Mouse (Mus musculus): ENCODE measurements around the gene Cdk18.

The Cdk18 gene

DNA sequence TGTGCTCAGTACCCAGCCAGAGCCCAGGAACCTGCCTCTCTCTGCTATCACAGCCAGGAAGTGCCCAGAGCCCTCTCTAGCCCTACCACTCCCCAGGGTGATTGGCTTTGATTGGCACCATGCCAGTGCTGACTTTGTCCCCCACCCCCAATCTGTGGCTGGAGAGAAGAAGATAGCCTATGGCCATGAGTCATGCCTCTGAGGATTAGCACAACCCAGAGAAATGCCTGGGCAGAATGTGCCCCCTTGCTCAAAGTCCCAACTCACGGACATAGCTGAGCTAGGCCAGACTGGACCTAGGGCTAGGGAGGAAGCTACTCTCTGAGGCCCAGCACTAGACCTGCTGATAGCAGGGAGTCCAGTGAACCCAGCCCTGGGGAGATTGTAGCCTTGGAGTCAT is 10.7 kb upstream of the Cdk18 start:
- DNase-seq (ENCODE audit: low spot score in 2 of 2): no peak

DNA sequence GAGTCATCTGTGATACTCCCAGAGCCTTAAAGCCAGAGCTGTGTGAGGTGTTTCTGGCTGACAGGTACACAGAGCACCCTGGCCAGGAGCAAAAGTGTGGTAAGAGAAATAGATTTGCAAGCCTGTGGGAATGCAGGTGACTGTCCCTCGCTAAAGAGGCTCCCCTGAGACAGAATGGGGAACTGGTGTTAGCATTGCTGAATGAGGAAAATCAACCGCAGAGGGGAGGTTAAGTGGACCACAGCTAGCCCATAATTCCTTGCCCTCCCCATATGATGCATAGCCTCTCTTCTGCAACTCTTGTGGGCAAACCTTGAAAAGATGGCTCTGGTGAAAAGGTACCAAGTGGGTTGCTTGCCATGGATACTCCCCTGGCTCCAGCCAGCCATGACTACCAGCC is 9.9 kb upstream of the Cdk18 start:
- no peak for DNase-seq (ENCODE audit: low spot score in 2 of 2)

DNA sequence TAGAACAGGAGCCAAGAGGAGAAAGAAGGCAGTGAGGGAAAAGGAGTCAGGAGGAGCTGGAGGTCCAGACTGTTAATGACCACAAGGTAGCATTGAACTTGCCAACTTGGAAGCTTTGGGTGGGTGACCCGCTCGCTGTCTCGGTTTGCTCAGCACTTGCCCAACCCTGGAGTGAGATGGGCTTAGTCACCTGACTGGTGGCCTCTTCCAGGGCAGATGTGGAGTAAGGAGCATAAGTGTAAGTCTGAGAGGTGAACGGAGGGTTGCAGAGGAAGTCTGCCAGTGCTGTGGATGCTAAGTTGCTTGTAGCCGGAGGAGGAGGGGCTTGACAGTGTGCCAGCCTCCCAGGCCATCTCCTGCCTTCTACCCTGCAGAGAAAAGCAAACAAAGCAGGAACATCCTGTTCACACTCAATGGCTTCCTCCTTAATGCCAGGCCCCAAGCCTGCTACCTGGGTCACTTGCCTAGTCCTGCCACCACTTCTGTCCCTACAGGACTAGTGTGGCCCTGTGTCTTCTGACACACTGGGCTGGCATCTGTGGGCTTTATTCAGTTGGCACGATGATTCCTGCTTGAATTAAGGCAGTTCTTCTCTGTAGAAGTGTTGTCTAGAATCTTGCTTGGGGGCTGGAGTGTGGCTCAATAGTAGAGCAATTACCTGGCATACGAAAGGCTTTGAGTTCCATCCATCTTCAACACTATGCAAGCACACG is 6.6 kb upstream of the Cdk18 start:
- no peak for DNase-seq (ENCODE audit: low spot score in 2 of 2)

DNA sequence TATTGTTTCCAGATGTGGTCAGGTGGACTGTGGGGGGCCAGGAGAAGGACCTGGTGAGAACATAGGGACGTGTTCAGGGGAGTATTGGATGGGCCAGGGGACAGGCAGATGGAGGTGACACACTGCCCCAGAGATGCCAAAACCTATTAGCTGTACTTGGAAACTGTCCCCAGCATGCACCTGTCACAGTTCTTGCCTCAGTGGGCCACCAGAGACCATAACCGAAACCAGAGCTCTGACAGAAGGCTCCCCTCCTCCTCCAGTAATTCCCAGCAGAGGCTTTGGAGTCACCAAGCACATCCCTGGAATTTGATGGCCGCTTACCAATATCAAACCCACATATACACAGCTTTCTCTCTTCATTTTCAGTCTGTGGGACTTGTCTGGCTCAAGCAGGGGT is 5.4 kb upstream of the Cdk18 start:
- DNase-seq (ENCODE audit: low spot score in 2 of 2): no peak

DNA sequence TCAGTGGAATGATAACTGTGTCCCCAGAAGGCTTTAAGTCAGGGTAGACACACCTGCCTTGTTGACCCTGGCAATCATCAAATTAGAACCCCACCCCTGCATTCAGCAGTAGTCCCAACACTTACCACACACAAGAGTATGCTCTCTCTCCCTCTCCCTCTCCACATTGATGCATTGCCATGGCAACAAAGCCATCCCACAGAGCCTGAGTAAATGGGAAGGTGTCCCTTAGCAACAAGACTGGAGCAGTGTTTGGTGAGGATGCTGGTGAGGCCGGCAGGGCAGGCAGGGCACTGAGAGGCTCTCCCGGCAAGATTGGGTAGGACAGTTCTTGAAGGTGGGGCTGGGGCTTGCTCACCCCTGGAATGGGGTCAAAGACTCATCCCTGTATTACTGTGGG is 4.7 kb upstream of the Cdk18 start:
- no peak for DNase-seq (ENCODE audit: low spot score in 2 of 2)

DNA sequence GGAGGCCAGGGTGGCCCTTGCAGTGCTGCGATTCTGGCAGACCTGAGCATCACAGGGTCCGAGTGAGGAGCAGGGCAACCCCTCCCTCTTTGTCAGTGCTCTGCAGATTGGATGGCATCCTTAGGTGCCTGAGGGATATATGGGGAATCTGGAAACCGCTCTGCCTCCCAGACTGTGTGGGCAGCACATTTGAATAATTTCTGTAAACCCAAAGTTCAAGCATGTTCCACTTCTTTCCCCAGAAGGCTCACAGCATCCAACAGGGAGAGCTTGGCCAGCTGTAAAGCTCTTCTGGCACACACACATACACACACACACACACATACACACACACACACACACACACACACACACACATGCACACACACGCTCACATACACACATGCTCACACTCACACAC is 4.2 kb upstream of the Cdk18 start:
- DNase-seq (ENCODE audit: low spot score in 2 of 2): no peak

DNA sequence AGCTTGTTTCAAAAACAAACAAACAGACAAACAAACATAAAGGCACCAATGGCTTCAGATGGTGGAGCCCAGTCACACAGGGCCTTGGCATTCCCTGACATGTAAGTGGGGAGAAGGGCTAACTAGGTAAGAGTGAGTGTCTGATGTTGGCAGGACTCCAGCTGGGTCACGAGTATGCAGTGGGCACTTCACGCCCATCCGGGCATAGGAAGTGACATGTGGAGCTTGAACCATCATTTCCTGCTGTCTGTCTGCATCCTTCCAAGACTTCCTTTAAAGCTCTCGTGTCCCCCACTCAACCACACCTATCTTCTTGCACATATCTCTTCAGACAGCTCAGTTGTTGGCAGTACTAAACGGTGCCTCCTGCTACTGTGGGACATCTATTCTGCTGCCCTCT is 3.6 kb upstream of the Cdk18 start:
- no peak for DNase-seq (ENCODE audit: low spot score in 2 of 2)

DNA sequence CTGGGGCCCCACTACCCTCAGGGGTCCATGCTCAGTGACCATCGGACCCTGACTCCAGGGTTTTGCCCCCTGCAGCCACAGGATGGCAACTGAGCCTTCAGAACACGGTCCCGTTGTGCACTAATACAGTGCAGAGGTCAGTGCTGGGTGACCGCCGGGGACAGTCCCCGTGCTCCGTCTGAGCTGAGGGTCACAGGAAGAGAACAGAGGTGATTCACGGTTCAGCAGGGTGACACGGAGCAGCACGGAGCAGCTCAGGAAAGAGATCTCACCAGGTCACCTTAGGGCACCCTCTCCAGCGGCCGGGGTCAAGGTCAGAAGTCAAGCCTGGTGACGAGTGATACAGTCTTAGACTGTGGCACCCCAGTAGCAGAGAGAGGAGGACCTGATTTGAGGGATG is 2.3 kb upstream of the Cdk18 start:
- DNase-seq (ENCODE audit: low spot score in 2 of 2): no peak

DNA sequence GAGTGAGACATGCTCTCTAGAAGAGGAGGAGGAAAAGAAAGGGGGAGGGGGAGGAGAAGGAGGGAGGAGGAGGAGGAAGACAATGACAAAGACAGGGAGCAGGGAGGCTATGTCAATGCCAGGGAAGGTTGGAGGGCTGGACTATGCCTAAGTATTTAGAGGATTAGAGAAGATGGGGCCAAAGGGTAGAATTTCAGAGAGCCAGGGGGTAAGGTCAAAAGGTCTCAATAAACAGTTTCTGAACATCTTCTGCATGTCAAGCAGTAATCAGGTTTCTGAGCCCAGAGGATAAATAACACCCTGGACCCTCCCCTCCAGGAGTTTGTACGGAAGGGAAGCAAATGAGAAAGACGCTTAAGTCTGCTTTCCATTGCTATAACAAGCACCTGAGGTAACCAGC is 1.7 kb upstream of the Cdk18 start:
- DNase-seq (ENCODE audit: low spot score in 2 of 2): no peak

DNA sequence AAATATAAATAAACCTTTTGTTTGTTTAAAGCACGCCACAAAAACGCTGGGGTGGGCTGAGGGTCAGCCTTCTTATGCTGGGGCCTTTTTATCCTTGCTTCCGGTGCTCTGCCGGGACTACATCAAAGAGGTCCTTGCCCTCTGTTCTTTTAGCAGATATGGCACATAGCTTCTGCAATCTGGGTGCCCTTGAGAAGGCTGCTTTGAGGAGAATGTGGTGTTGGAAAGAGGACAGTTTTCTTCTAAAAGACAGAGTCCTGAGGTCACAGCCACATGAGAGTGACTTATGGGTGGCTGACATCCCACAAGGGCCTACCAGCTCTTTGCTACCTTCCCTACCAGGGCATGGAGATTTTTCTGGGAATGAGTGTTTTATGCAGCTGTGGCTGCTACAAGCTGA is 1.1 kb upstream of the Cdk18 start:
- no peak for DNase-seq (ENCODE audit: low spot score in 2 of 2)

DNA sequence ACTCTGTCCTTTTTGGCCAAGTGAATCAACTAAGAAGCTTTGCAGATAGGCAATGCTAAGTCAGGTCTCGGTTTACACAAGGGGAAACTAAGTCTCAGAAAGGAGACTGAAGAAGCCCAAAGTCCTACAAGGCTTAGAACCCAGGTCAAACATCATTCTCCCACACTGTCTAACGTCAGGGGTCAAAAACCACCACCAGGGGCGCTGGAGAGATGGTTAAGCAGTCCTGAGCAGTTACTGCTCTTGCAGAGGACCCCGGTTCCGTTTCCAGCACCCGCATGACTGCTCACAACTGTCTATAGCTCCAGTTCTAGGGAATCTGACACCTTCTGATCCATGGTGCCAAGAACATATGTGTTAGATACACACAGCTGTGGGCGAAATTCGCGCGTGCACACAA is 687 bp upstream of the Cdk18 start:
- DNase-seq (ENCODE audit: low spot score in 2 of 2): no peak

DNA sequence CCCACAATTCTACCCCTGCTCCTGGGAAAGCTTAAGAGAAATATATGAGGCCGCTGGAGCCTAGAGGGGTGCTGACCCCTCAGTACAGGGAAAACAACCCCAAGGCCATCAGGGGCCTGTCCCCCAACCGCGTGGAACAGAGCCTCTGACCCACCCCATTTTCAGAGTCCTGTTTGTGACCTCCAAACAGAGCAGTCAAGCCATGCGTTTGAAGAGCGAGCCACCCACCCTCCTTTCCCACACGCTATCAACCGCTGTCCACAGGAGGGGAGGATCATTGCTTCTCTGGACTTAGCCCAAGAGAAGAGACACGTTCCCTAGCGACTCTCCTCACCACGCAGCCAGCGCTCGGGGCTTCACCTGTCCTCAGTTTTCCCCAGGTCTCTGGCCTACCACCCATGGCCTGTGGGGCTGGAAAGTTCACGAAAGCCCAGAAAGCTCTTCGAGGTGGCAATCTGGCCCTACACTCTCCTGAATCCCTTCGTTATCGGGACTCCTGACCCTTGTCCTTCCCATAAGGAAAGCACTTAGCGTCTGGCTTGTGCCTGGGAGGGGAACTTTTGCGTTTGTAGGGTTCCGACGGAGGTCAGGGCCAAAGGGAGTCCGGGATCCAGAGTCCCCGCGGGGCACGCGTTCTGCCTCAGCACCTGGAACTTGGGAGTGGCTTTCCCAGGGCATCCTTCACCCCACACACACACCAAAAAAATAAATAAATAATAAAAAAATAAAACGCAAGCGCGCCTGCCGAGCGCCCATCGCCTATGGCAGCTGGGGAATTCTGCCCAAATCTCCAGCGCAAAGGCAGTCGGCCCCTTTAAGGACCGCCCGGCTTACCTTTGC is 688 bp downstream of the Cdk18 start:
- no peak for DNase-seq (ENCODE audit: low spot score in 2 of 2)

DNA sequence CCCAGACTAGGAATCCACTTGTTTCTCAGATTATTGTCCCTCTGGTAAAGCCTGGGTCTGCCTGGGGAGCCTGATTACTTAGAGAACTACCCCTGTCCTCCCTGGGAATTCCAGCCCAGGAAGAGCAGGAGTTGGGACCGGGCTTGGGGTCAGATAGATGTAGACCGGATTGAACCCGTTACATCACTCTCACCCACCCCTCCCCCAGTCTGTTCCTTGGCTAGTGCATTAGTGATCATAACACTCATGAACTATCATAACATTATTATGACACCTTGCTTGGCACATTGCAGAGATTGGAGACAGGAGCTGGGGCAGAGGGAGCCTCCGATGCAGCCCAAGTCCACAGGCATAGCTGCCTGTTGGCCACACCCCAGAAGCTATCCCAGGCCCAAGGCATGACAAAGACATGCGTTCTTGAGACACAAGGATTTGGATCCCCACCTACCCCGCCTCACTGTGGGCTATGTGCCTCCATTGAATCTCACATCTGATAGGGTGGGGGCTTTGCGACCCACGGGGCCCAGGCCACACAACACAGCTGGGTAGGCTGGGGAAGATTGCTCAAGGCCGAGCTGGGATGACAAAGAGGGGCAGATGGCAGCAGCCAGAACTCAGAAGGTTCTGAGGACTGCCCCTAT is 1.4 kb downstream of the Cdk18 start:
- DNase-seq (ENCODE audit: low spot score in 2 of 2): no peak

DNA sequence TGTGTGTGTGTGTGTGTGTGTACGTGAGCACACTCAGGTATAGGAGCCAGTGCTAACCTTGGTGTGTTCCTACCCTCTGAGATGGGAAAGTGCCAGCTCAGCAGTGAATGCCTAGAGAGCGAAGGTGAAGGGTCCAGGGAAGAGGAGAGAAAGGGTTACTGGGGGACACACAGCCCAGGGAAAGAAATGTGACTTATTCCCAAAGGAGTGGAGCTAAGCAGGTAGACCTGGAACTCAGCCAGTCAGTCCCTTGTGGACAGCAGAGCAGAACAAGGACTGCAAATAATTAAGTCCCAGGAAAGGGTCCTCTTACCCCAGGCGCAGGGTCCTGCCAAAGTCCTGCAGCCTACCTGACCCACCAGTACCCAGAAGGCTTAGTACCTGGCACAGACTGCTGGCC is 2.6 kb downstream of the Cdk18 start:
- DNase-seq (ENCODE audit: low spot score in 2 of 2): no peak

DNA sequence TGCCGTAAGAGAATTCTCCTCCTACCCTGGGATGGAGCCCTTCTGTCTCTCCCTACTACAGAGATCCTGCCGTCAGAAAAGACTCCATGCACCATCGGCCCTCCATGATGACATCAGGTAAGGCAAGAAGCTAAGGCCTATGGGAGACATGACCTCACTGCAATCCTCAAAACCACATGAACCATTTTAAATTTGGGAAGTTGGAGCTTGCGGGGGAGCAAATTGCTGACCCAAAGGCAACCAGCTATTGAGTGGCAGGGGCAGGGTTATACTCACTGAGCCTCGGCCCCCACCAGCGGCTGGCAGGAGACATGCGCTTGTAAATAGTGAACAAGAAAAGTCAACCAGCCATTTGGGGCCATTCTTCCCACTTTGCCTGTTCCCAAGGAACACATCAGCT is 3.9 kb downstream of the Cdk18 start:
- DNase-seq (ENCODE audit: low spot score in 2 of 2): no peak

DNA sequence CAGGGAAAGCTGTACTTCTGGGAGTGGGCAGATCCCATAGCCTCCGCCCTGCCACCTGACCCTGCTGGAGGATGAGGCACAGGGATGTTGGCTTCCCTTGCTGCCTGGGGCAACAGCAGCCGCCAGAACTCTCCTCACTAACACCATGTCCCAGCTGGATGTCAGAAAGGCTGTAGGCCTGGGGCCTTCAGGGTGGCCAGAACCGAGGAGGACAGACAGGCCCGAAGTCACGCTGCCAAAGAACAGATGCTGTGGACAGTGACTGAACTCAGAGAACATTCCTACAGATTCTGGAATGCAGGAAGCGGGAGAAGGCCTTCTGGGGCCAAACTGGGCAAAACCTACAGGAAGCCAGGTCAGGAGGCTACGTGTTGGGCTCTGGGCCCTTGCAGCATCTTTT is 11.2 kb downstream of the Cdk18 start:
- DNase-seq (ENCODE audit: low spot score in 2 of 2): peak; percentile 34 to 47

DNA sequence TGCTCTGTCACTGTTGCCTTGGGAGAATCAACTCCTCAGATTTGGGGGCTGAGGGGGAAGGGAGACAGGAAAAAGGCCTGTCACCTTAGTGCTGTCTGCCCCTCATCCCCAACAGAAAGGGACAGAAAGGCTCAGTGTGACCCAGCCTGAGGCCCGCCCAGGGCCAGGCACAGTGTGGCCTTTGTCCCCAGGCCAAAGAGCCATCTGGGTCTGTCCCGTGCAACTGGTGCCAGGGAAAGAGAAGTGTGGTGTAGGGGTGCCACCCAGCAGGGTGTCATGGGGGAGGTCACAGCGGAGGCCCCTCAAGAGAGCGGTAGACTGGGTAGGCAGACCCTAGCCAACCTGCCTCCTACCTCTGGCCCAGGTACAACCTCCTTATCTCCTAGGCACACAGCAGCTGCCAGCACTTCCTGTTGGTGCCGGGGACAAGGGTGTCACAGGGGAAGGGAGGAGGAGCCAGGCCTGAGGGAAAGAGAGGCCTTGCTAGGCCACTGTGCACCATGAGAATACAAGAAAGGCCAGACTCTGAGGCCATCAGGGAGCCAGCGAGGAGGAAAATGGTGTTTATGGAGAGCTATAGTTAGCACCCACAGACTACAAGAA is 13.6 kb downstream of the Cdk18 start:
- no peak for DNase-seq (ENCODE audit: low spot score in 2 of 2)

DNA sequence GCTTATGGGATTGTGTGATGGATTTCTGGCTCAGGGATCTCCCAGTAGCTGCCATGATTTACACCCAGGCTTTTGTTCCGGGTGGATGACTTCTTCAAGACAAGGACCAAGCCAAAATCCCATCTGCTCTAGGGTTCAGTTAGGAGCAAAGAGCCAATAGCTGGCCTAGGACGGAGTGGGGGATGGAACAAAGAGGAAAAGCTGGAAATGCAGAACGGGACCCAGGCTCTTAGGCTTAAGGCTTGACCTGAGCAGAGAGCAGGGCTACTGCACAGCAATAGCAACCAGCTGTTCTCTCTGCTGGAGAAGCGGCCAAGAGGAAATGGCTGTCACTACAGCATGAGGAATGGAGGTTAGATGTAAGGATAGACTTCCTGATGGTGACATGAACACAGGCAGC is 14.2 kb downstream of the Cdk18 start:
- peak; percentile 19 to 58 for DNase-seq (ENCODE audit: low spot score in 2 of 2)

DNA sequence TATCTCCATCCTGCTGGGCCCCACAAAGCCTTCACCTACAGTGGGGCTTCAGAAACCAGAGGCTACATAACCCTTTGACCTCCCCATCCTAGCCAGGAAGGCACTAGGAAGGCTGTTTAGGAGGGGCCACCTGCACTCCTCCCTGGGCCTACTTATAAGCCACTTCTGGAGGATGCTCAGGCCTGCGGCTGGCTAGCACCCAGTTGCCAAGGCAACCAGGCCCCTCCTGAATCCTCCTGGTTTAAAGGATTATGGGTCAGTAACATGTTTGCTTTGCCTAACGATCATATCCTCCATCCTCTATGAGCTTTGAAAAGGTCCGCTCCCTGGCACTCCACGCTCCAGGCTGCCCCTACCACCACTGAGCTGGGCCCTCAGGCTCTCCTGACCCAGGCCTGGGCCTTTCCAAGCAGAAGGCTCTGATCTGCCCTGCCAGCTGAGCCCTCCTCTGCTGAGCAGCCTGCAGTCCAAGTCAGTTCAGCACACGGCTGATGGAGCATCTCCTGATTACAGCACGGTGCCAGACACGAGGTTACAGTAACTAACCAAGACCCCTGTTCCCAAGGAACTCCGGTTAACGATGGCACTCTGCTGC is 16.0 kb downstream of the Cdk18 start:
- no peak for DNase-seq (ENCODE audit: low spot score in 2 of 2)

DNA sequence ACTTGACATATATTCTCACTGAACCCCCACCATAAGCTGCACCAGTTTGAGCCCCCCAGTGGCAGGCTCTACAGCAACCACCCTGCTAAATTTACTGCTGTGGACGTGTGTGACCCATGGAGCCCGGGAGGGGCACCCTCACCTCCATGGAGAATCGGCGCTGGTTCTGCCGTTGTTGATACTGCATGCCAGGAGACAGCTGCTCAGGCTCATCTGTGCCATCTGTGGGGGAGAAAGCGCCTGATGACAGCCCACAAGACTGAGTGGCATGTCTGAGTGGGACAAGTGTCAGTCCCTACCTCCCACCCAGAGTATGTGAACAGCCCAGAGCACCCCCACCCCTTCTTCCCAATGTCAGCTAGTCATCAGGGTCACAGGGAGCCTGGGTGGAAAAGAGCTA is 17.6 kb downstream of the Cdk18 start:
- DNase-seq (ENCODE audit: low spot score in 2 of 2): no peak

DNA sequence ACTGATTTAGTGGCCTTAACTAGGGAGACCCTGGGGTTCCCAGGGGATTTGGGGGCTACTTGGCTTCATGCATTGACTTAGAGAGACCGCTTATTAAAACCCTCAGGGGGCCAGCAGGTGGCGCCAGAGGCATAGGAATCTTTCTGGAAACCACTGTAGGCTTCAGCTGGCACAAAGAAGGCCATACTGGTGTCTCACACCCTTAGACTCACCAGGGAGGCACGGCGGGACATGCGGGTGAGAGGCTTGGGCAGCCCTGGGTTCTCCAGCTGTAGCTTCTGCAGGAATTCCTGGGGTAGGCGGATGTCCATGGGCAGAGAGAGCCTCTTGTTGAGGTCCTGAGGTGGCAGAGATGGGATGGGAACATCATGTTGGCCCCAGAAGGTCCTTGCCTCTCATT is 18.2 kb downstream of the Cdk18 start:
- DNase-seq (ENCODE audit: low spot score in 2 of 2): peak; percentile 56 to 82

DNA sequence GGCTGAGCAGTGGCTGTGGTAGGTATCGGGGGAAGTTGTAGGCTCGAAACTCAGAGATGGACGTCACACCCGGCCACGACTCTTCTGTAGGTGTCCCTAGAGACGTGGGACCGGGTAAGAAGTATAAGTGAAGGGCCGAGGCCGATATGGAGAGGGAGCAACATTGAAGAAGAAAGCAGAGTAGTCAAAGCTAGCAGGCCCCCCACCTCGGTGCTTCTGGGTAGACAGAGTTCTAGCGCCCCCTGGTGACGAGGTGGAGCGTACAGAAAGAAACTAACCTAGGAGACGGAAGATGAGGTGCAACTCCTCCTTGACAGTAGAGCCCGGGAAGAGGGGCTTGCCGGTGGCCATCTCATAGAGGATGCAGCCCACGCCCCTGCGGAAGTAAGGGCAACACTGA is 22.9 kb downstream of the Cdk18 start:
- DNase-seq (ENCODE audit: low spot score in 2 of 2): peak in 1 of 2 experiments; percentile 34

Measured in heart, adult 9 months (tissue).